Mouse (Mus musculus) hindbrain, embryonic 16.5 days (tissue): ENCODE measurements around the gene Gsg1l. TPM values are rescaled to one million over a fixed set of nuclear protein-coding genes. Genes with fewer than 3 reads are reported as not detected.

Source experiments
- ATAC-seq: fragments of 200-750 bp; cut with Nextera tagmentation; 2 replicates; pipeline ENCODE4 v1.8.0; 2017; ENCODE audit warnings: moderate TSS enrichment, moderate library complexity
- H3K27ac ChIP-seq: fragments of 300-500 bp; sonication (generic); 2 replicates; pipeline ENCODE4 v1.5.1; 2014; ENCODE audit warnings: low read depth, mild to moderate bottlenecking, control low read depth, low read length, moderate library complexity
- H3K27me3 ChIP-seq: fragments of 300-500 bp; sonication (generic); replicated peaks from 2 replicates; pipeline ENCODE4 v1.6.1; 2014; ENCODE audit warnings: low read length; ENCODE audit not compliant: control insufficient read depth, insufficient read depth
- H3K36me3 ChIP-seq: fragments of 300-500 bp; sonication (generic); 2 replicates; pipeline ENCODE4 v1.6.1; 2014; ENCODE audit warnings: mild to moderate bottlenecking, low read length, moderate library complexity, mixed read lengths; ENCODE audit not compliant: control insufficient read depth, insufficient read depth
- H3K4me1 ChIP-seq: fragments of 300-500 bp; sonication (generic); 2 replicates; pipeline ENCODE4 v1.6.1; 2014; ENCODE audit warnings: low read depth, low read length; ENCODE audit not compliant: control insufficient read depth, insufficient read depth
- H3K4me2 ChIP-seq: fragments of 300-500 bp; sonication (generic); 2 replicates; pipeline ENCODE4 v1.6.1; 2014; ENCODE audit warnings: mild to moderate bottlenecking, low read length, control low read depth, moderate library complexity
- H3K4me3 ChIP-seq: fragments of 300-500 bp; sonication (generic); 2 replicates; pipeline ENCODE4 v1.5.1; 2014; ENCODE audit warnings: mild to moderate bottlenecking, low read length, control low read depth, moderate library complexity
- H3K9ac ChIP-seq: fragments of 300-500 bp; sonication (generic); 2 replicates; pipeline ENCODE4 v1.6.1; 2014; ENCODE audit warnings: low read depth, mild to moderate bottlenecking, control low read depth, low read length, moderate library complexity
- H3K9me3 ChIP-seq: fragments of 300-500 bp; sonication (generic); 2 replicates; pipeline ENCODE4 v1.6.1; 2014; ENCODE audit warnings: mild to moderate bottlenecking, low read length, moderate library complexity; ENCODE audit not compliant: control insufficient read depth
- WGBS: fragments of 180-500 bp; shearing (Covaris S2); extraction: QIAGEN DNeasy Blood & Tissue Kit; methylation state at CpG from one replicate; pipeline ENCODE4 v1.1.7; 2014; 5-methylcytosine and 5-hydroxymethylcytosine counted together
- polyA plus RNA-seq: library from polyadenylated mRNA; unstranded; fragments of >200 nt; fragmentation: Nextera tagmentation; extraction: Ambion mirVana; gene quantifications from 2 replicates; pipeline ENCODE4 v1.2.1, GENCODE M21; 2015

Gsg1l gene
- polyA plus RNA-seq, 1 experiment from 2014 or later = 16.9 TPM

DNA sequence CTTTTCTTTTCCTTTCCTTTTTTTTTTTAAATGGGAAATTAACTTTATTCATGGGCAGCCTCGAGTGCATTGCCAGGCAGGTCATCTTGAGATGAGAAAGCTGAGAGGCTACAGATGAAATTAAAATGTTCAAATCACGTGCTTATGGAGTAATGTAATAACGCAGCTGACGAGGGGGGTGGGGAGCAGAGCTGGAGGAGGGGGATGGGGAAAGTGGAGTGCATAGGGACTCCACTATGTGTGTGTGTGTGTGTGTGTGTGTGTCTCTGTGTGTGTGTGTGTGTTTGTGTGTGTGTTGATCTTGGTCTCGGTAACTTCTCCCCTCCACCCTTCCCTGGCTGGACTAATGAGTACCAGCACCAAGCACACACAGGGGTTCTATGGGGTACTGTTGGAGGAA lies 150.6 kb downstream of the Gsg1l start:
- H3K36me3 ChIP-seq = no peaks in the 10 kb centered on the region
- no peak overlapping the region for H3K27ac ChIP-seq
- H3K4me3 ChIP-seq = no peak overlapping the region
- no peaks in the 10 kb centered on the region for H3K27me3 ChIP-seq
- no peaks in the 10 kb centered on the region for H3K9me3 ChIP-seq
- H3K4me2 ChIP-seq = no peak overlapping the region
- peak; percentile 31 for ATAC-seq
- peaks cover 23% of the 10 kb centered on the region for H3K4me1 ChIP-seq
- 42% methylated on average over 5 of the region's 5 CpGs for WGBS
- no peak overlapping the region for H3K9ac ChIP-seq

DNA sequence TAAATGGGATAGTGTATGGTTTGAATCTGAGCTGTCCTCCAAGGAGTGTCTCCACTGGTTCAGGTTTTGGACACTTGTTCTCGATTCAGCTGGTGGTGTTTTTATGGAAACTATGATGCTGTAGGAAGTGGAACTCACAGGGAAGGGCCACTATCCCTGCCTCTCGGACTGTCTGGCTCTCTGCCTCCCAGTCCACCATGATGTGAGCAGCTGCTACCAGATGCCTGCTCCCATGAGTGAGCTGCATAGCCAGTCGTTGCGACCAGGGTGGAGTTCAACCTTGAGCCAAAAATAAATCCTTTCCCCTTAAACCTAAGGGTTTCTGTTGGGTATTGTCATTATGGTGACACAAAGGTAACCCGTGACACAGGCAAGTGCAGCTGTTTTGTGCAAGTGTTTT lies 158.2 kb downstream of the Gsg1l start:
- no peak overlapping the region for H3K27ac ChIP-seq
- no peak for ATAC-seq
- no peak overlapping the region for H3K4me2 ChIP-seq
- no peak overlapping the region for H3K9ac ChIP-seq
- no peaks in the 10 kb centered on the region for H3K9me3 ChIP-seq
- no peak overlapping the region for H3K4me3 ChIP-seq
- H3K4me1 ChIP-seq = no peaks in the 10 kb centered on the region
- H3K27me3 ChIP-seq = no peaks in the 10 kb centered on the region
- no peaks in the 10 kb centered on the region for H3K36me3 ChIP-seq
- WGBS = 90% methylated on average over 5 of the region's 5 CpGs

DNA sequence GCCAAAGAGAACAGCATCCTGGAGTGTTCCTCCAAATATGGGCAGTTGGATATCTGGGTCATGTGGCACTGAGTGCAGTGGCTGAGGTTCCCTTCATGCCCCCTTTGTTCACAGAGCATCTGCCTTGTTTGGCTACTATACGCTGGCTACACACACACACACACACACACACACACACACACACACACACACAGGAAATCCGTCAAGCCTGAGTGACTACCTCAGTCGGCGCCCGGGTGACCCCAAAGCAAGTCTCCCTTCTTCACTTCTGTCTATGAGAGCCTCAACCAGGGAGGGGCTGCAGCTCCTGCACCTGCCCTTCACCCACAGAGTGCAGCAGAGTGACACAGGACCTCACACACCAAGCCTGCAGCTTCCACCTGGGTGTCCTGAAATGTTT lies 161.4 kb downstream of the Gsg1l start:
- Histone ChIP-seq H3K27ac (no peak overlapping the region), H3K27me3 (no peaks in the 10 kb centered on the region), H3K4me1 (no peaks in the 10 kb centered on the region), H3K4me3 (no peak overlapping the region), H3K4me2 (no peak overlapping the region), H3K9me3 (no peaks in the 10 kb centered on the region), H3K36me3 (no peaks in the 10 kb centered on the region), H3K9ac (no peak overlapping the region)
- ATAC-seq = no peak
- 54% methylated on average over 5 of the region's 5 CpGs for WGBS

DNA sequence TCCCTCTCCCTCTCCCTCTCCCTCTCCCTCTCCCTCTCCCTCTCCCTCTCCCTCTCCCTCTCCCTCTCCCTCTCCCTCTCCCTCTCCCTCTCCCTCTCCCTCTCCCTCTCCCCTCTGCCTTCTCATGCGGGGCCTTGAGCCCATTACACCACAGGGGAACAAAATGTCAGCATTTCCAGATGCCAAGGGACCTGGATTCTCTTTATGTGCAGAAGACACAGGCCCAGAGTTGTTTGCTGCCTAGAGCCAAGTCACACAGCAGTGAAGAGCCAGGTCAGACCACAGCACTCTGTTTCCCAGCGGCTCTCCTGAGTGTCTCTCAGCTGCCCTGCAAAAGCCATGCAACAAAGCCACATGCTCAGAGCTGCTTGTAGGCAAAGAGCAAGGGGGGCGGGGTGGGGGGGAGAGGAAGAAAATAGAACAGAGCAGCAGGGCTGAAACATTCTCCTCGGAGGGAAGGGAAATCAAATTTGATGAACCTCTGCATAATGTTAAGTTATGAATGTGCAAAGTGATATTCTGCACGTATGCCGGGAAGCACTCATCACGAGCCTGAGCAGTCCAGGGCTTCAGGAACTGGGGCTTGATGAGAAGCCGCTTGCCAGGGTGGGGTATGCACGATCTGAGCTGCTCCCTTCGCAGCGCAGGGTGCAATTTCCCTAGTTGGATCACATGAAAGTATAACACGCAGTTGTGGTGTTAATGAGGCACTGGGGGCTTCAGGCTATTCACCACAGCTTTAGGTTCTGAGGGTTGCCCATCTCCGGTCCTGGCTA lies 181.6 kb downstream of the Gsg1l start:
- ATAC-seq = peak; percentile 64
- 50% methylated on average over 13 of the region's 13 CpGs for WGBS
- no peaks in the 10 kb centered on the region for H3K9me3 ChIP-seq
- H3K27me3 ChIP-seq = no peaks in the 10 kb centered on the region
- no peaks in the 10 kb centered on the region; the same call in 1 of the 2 replicates for H3K4me1 ChIP-seq
- no peak overlapping the region for H3K4me3 ChIP-seq
- H3K36me3 ChIP-seq = no peaks in the 10 kb centered on the region
- H3K9ac ChIP-seq = peak overlapping the region; percentile 13; the same call in 1 of the 2 replicates
- no peak overlapping the region for H3K27ac ChIP-seq
- H3K4me2 ChIP-seq = no peak overlapping the region

DNA sequence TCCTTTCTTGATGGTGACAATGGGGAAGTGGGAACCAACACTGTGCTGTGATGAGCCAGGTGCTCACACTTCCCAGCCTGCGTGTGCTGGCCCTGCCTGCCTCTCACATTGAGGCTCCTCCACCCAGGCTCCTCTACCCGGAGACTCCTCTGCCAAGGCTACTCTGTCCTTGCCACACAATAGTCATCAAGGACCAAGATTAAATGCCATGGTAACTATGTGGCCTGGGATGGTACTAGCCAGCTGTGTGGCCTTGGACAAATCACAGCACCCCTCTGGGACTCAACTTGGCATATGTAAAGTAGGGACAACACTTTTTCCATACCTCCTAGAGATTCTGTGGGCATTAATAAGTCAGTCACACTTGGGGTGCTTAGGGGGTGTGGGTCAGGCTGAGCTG lies 182.3 kb downstream of the Gsg1l start:
- no peak overlapping the region for H3K4me3 ChIP-seq
- H3K4me1 ChIP-seq = no peaks in the 10 kb centered on the region; the same call in 1 of the 2 replicates
- no peaks in the 10 kb centered on the region for H3K36me3 ChIP-seq
- no peaks in the 10 kb centered on the region for H3K9me3 ChIP-seq
- H3K27me3 ChIP-seq = no peaks in the 10 kb centered on the region
- no peak overlapping the region for H3K4me2 ChIP-seq
- ATAC-seq = peak; percentile 50; the same call in 1 of the 2 replicates
- WGBS = 48% methylated on average over 2 of the region's 2 CpGs
- H3K27ac ChIP-seq = no peak overlapping the region
- no peak overlapping the region for H3K9ac ChIP-seq

DNA sequence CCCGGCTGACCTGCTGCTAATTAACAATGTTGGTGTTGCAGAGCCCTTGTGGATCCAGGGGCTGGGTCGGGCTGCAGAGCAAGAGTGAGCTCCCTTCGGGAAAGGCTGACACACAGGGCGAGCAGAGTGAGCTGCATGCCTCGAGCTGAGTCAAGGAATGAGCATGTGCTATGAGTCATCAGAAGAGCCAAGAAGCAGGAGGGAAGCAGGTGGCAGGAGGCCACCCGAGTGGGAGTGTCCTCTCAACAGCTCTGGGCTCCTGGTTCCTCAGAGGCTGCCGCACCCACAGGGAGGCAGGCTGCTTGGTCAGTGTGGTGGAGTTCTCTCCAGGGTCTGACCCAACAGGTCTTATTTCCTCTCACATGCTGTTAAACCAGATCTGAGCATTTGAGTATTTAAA lies 183.2 kb downstream of the Gsg1l start:
- Histone ChIP-seq H3K27ac (no peak overlapping the region), H3K4me1 (no peaks in the 10 kb centered on the region; the same call in 1 of the 2 replicates), H3K9me3 (no peaks in the 10 kb centered on the region), H3K36me3 (no peaks in the 10 kb centered on the region), H3K27me3 (no peaks in the 10 kb centered on the region), H3K9ac (no peak overlapping the region), H3K4me3 (no peak overlapping the region), H3K4me2 (no peak overlapping the region)
- 52% methylated on average over 7 of the region's 7 CpGs for WGBS
- no peak for ATAC-seq

DNA sequence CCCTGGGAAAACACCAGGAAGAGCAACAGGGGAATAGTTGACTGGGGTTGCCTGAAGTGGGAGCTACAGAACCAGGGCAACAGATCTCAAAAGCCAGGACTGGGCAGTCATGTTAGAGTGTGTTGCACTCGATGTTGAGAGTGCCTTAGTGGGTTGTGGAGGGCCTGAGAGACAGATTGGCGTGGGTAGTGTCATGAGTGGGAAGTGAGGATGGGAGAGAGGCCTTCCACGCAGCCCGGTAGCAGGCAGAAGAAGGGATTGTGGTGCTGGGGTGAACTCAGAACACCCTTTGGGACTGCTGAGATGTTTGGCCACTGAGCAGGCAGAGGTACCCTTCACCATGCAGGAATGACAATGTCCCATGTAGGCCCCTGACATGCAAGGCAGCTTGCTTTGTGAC lies 185.2 kb downstream of the Gsg1l start:
- H3K27ac ChIP-seq = no peak overlapping the region
- no peaks in the 10 kb centered on the region for H3K9me3 ChIP-seq
- H3K4me3 ChIP-seq = no peak overlapping the region
- no peaks in the 10 kb centered on the region for H3K27me3 ChIP-seq
- ATAC-seq = no peak
- H3K9ac ChIP-seq = no peak overlapping the region
- WGBS = 91% methylated on average over 4 of the region's 4 CpGs
- no peaks in the 10 kb centered on the region for H3K36me3 ChIP-seq
- H3K4me1 ChIP-seq = no peaks in the 10 kb centered on the region; the same call in 1 of the 2 replicates
- no peak overlapping the region for H3K4me2 ChIP-seq

DNA sequence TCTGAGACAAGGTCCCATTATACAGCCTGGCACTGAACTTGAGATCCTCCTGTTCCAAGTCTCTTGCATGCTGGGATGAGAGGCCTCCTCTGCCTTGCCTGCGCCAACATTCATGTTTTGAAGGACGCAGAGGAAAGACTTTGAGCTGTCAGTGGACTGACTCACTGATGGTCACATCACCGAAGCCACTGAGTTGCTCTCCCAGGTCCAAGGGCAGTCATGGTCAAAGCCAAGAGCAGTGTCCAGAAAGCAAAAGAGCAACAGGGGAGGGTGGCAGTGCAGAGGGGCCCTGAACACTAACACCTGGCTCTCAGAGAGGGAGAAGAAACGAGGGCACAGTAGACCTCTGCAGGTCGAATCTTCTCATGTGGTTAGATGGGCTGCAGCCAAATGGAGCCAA lies 188.6 kb downstream of the Gsg1l start:
- 87% methylated on average over 5 of the region's 5 CpGs for WGBS
- no peak overlapping the region for H3K27ac ChIP-seq

DNA sequence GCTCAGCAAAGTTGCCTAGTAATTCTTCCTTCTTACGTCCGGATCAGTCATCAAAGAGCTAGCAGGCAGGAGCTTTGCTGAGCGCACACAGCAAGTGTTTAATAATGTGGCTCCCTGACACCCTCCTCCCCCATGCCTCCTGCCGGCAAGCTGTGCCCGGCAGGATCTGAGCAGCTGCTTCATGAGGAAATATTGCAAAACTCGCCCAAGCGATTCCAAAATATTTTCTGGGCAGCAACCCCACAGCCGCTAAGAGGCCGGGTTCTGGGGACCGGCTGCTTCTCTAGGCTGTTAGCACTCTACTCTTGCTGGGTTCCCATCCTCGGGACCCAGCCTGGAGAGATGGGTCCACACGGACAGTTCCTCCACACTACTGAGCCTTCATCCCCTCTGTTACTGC lies 193.8 kb downstream of the Gsg1l start:
- H3K27me3 ChIP-seq = no peaks in the 10 kb centered on the region
- H3K4me2 ChIP-seq = no peak overlapping the region
- H3K27ac ChIP-seq = no peak overlapping the region
- ATAC-seq = no peak
- H3K9me3 ChIP-seq = no peaks in the 10 kb centered on the region
- H3K4me1 ChIP-seq = peaks cover 20% of the 10 kb centered on the region
- H3K4me3 ChIP-seq = no peak overlapping the region
- H3K9ac ChIP-seq = no peak overlapping the region
- no peaks in the 10 kb centered on the region for H3K36me3 ChIP-seq
- 45% methylated on average over 12 of the region's 12 CpGs for WGBS

More for the DNA sequence above, 188.6 kb downstream of the Gsg1l start:
- Histone ChIP-seq H3K27me3 (no peaks in the 10 kb centered on the region), H3K4me1 (peaks cover under 1% of the 10 kb centered on the region; the same call in 1 of the 2 replicates), H3K4me2 (no peak overlapping the region), H3K9me3 (no peaks in the 10 kb centered on the region), H3K4me3 (no peak overlapping the region), H3K36me3 (no peaks in the 10 kb centered on the region), H3K9ac (no peak overlapping the region)
- no peak for ATAC-seq
